In genomic region chr17:81735583-81735982, GRCm38 (mm10) we compare ENCODE assay signal across 29 mouse cellular contexts. TPM values are rescaled to one million over a fixed set of nuclear protein-coding genes. Genes with fewer than 3 reads are reported as not detected.
DNase-seq lines count a peak whose midpoint lies in the region; ATAC-seq and TF ChIP-seq lines count a peak whose summit lies in the region.
"Had no signal": no experiment of that assay in that cellular context is flagged by ENCODE, and none has a peak within 500 bp of the region (broad histone marks: within the 10 kb centered on the region; RNA-seq: fewer than 3 reads in every experiment).

No protein-coding gene starts in this region.

- H3K9me3 ChIP-seq in heart, embryonic 12.5 days (replicated peaks) = no peaks in the 10 kb centered on the region
- H3K9me3 ChIP-seq in heart, postnatal 0 days (replicated peaks; ENCODE audit: control insufficient read depth, low read length) = no peaks in the 10 kb centered on the region
- H3K9me3 ChIP-seq in kidney, embryonic 15.5 days (replicated peaks) = no peaks in the 10 kb centered on the region
- H3K9me3 ChIP-seq: embryonic facial prominence, embryonic 12.5 days; forebrain, embryonic 15.5 days; hindbrain, embryonic 10.5 days; hindbrain, embryonic 15.5 days; limb, embryonic 12.5 days; liver, embryonic 13.5 days; neural tube, embryonic 15.5 days had no signal

- no peaks in the 10 kb centered on the region for H3K36me3 ChIP-seq in heart, embryonic 12.5 days
- 0 out of 2 replicates have a peak, but pooled peaks cover 11% of the 10 kb centered on the region for H3K36me3 ChIP-seq in heart, postnatal 0 days (replicated peaks; ENCODE audit: control insufficient read depth, insufficient read depth, low read length)
- no peaks in the 10 kb centered on the region for H3K36me3 ChIP-seq in kidney, embryonic 15.5 days
- H3K36me3 ChIP-seq: embryonic facial prominence, embryonic 12.5 days; forebrain, embryonic 15.5 days; hindbrain, embryonic 10.5 days; hindbrain, embryonic 15.5 days; limb, embryonic 12.5 days; liver, embryonic 13.5 days; neural tube, embryonic 15.5 days had no signal

- 47% methylated on average over 2 of the region's 2 CpGs for WGBS in heart, embryonic 12.5 days
- 48% methylated on average over 2 of the region's 2 CpGs for WGBS in heart, postnatal 0 days
- WGBS in kidney, embryonic 15.5 days = 68% methylated on average over 2 of the region's 2 CpGs

- H3K4me1 ChIP-seq in heart, embryonic 12.5 days (replicated peaks) = peaks cover 10% of the 10 kb centered on the region
- 0 out of 2 replicates have a peak, but pooled peaks cover 3% of the 10 kb centered on the region for H3K4me1 ChIP-seq in heart, postnatal 0 days (ENCODE audit: control insufficient read depth, insufficient read depth)
- H3K4me1 ChIP-seq in kidney, embryonic 15.5 days = no peaks in the 10 kb centered on the region
- H3K4me1 ChIP-seq: embryonic facial prominence, embryonic 12.5 days; hindbrain, embryonic 10.5 days; hindbrain, embryonic 15.5 days; limb, embryonic 12.5 days; liver, embryonic 13.5 days; neural tube, embryonic 15.5 days had no signal

- H3K4me3 ChIP-seq in heart, embryonic 12.5 days = peak overlapping the region; percentile 62
- H3K4me3 ChIP-seq in heart, postnatal 0 days (ENCODE audit: low read depth, low read length) = peak overlapping the region; percentile 70
- H3K4me3 ChIP-seq in kidney, embryonic 15.5 days (replicated peaks) = no peak overlapping the region
- H3K4me3 ChIP-seq: embryonic facial prominence, embryonic 12.5 days; forebrain, embryonic 15.5 days; gastrocnemius, adult 2 months; hindbrain, embryonic 10.5 days; hindbrain, embryonic 15.5 days; limb, embryonic 12.5 days; liver, embryonic 13.5 days; neural tube, embryonic 15.5 days had no signal

- H3K4me2 ChIP-seq in heart, embryonic 12.5 days = peak overlapping the region; percentile 55
- peak overlapping the region; percentile 63 for H3K4me2 ChIP-seq in heart, postnatal 0 days (ENCODE audit: low read depth, low read length)
- no peak overlapping the region for H3K4me2 ChIP-seq in kidney, embryonic 15.5 days
- H3K4me2 ChIP-seq: embryonic facial prominence, embryonic 12.5 days; forebrain, embryonic 15.5 days; hindbrain, embryonic 15.5 days; limb, embryonic 12.5 days; liver, embryonic 13.5 days; neural tube, embryonic 15.5 days had no signal

- no peak for ATAC-seq in heart, embryonic 12.5 days (ENCODE audit: insufficient number of reproducible peaks, low FRiP score)
- ATAC-seq in heart, postnatal 0 days (ENCODE audit: insufficient read depth, low read depth) = no peak
- ATAC-seq in kidney, embryonic 15.5 days (replicated peaks; ENCODE audit: low FRiP score) = 0 out of 2 replicates have a peak, but pooled peaks have one; percentile 43
- ATAC-seq: forebrain, embryonic 15.5 days; inflammation-experienced regulatory T-cells, adult 6 months had no signal

- DNase-seq in heart, adult 9 months (ENCODE audit: low spot score in 2 of 2) = no peak
- peak; percentile 28 for DNase-seq in heart, postnatal 0 days (ENCODE audit: low spot score)
- no peak for DNase-seq in heart, adult 8-10 months (ENCODE audit: low spot score)
- no peak for DNase-seq in kidney, adult 18-20 months
- no peak for DNase-seq in left cerebral cortex, postnatal 10 days (ENCODE audit: extremely low spot score in 1 of 2, low spot score in 2 of 2)
- DNase-seq: adrenal gland, postnatal 25 days; B cell, adult 2 months; cerebellum, adult 11-12 months; cerebellum, adult 9-11 months; embryo, embryonic 11 days; gastrocnemius, adult 2 months; gastrocnemius, postnatal 36 days; liver, embryonic 13.5 days; lung, adult 2 months; lung, postnatal 10 days; midbrain, embryonic 14.5 days; retina, postnatal 1 day; right cerebral cortex, postnatal 14 days; thymus, postnatal 4 days had no signal

- peak overlapping the region; percentile 87 for H3K9ac ChIP-seq in heart, embryonic 12.5 days
- peak overlapping the region; percentile 96 for H3K9ac ChIP-seq in heart, postnatal 0 days (replicated peaks; ENCODE audit: low read depth, low read length)
- H3K9ac ChIP-seq in kidney, embryonic 15.5 days = no peak overlapping the region
- H3K9ac ChIP-seq: embryonic facial prominence, embryonic 12.5 days; forebrain, embryonic 15.5 days; hindbrain, embryonic 15.5 days; limb, embryonic 12.5 days; liver, embryonic 13.5 days; neural tube, embryonic 15.5 days had no signal

- H3K27ac ChIP-seq in heart, embryonic 12.5 days (ENCODE audit: poor library complexity, severe bottlenecking) = peak overlapping the region; percentile 92
- peak overlapping the region; percentile 100 for H3K27ac ChIP-seq in heart, postnatal 0 days (ENCODE audit: low read depth)
- no peak overlapping the region for H3K27ac ChIP-seq in kidney, embryonic 15.5 days
- H3K27ac ChIP-seq: embryonic facial prominence, embryonic 12.5 days; forebrain, embryonic 15.5 days; gastrocnemius, adult 2 months; hindbrain, embryonic 10.5 days; hindbrain, embryonic 15.5 days; limb, embryonic 12.5 days; liver, embryonic 13.5 days; macrophage; neural tube, embryonic 15.5 days had no signal

- no peak for TF ChIP-seq EP300 in heart, postnatal 0 days (IDR thresholded peaks at IDR 0.05; ENCODE audit: low read depth)

- TF ChIP-seq CTCF in heart, postnatal 0 days (IDR thresholded peaks at IDR 0.05; ENCODE audit: low read depth) = no peak

- H3K27me3 ChIP-seq in heart, embryonic 12.5 days (replicated peaks) = no peaks in the 10 kb centered on the region
- no peaks in the 10 kb centered on the region for H3K27me3 ChIP-seq in heart, postnatal 0 days (ENCODE audit: control insufficient read depth, insufficient read depth, low read length)
- no peaks in the 10 kb centered on the region for H3K27me3 ChIP-seq in kidney, embryonic 15.5 days
- H3K27me3 ChIP-seq: embryonic facial prominence, embryonic 12.5 days; forebrain, embryonic 15.5 days; hindbrain, embryonic 15.5 days; limb, embryonic 12.5 days; liver, embryonic 13.5 days; neural tube, embryonic 15.5 days had no signal

- intact Hi-C loops in left cerebral cortex, postnatal 10 days (cut with DNase I) = no loop called here

RNA-seq across cellular contexts. Expression of gene Slc8a1, which starts 2.6 kb away (rescaled TPM):
- 100 and 115 TPM in 2 replicates for polyA plus RNA-seq in heart, embryonic 12.5 days (2016; fragmentation: Nextera tagmentation; extraction: Ambion mirVana)
- 875 and 912 TPM in 2 replicates for total RNA-seq in heart, postnatal 0 days (2014; rRNA removed; ENCODE audit: low replicate concordance)
- 59.9 and 71.6 TPM in 2 replicates for polyA plus RNA-seq in heart, postnatal 0 days (2015; fragmentation: Nextera tagmentation; extraction: Ambion mirVana)
- total RNA-seq in heart, adult 8-10 months (2022) = 100 to 1,000 TPM; 512 to 596 (median 555) TPM
- 10.5 and 11.8 TPM in 2 replicates for polyA plus RNA-seq in kidney, embryonic 15.5 days (2015; fragmentation: Nextera tagmentation; extraction: Ambion mirVana)
- 100 to 1,000 TPM; 289 to 295 TPM for total RNA-seq in left cerebral cortex, postnatal 10 days (2021)
